Mouse (Mus musculus): ENCODE measurements around the gene Nrxn3. TPM values are rescaled to one million over a fixed set of nuclear protein-coding genes. Genes with fewer than 3 reads are reported as not detected.

The Nrxn3 gene
- total RNA-seq, 2 experiments from 2014 or later: 0.60 to 0.67 TPM

- intact Hi-C loops (cut with DNase I): no loop called here
- DNase-seq: no peak
Observed at GRCm38 (mm10) chr12:90159911-90160310, 1437.2 kb downstream of the Nrxn3 start.

GRCm38 (mm10) chr12:90166118-90166517, 1443.4 kb downstream of the Nrxn3 start:
- DNase-seq: no peak
- intact Hi-C loops (cut with DNase I): no loop called here

GRCm38 (mm10) chr12:90181566-90181965, 1458.9 kb downstream of the Nrxn3 start:
- DNase-seq: no peak
- intact Hi-C loops (cut with DNase I): no loop called here

GRCm38 (mm10) chr12:90183021-90183420, 1460.3 kb downstream of the Nrxn3 start:
- no peak for DNase-seq
- intact Hi-C loops (cut with DNase I): no loop called here

- intact Hi-C loops (cut with DNase I): no loop called here
- DNase-seq: no peak
Observed at GRCm38 (mm10) chr12:90196161-90196560, 1473.5 kb downstream of the Nrxn3 start.

GRCm38 (mm10) chr12:90197994-90198393, 1475.3 kb downstream of the Nrxn3 start:
- intact Hi-C loops (cut with DNase I): no loop called here
- DNase-seq: no peak

GRCm38 (mm10) chr12:90202501-90202900, 1479.8 kb downstream of the Nrxn3 start:
- DNase-seq: no peak
- intact Hi-C loops (cut with DNase I): no loop called here

GRCm38 (mm10) chr12:90211410-90211809, 1488.7 kb downstream of the Nrxn3 start:
- DNase-seq: no peak
- intact Hi-C loops (cut with DNase I): no loop called here

- intact Hi-C loops (cut with DNase I): no loop called here
- DNase-seq: no peak
Observed at GRCm38 (mm10) chr12:90217060-90217459, 1494.4 kb downstream of the Nrxn3 start.

GRCm38 (mm10) chr12:90229062-90229461, 1506.4 kb downstream of the Nrxn3 start:
- intact Hi-C loops (cut with DNase I): no loop called here
- DNase-seq: no peak

- no peak for DNase-seq
- intact Hi-C loops (cut with DNase I): no loop called here
Observed at GRCm38 (mm10) chr12:90236093-90236492, 1513.4 kb downstream of the Nrxn3 start.

GRCm38 (mm10) chr12:90260301-90260700, 1537.6 kb downstream of the Nrxn3 start:
- DNase-seq: no peak
- intact Hi-C loops (cut with DNase I): no loop called here

GRCm38 (mm10) chr12:90268111-90268510, 1545.4 kb downstream of the Nrxn3 start:
- intact Hi-C loops (cut with DNase I): no loop called here

GRCm38 (mm10) chr12:90270763-90271379, 1548.2 kb downstream of the Nrxn3 start:
- no peak for DNase-seq
- intact Hi-C loops (cut with DNase I): no loop called here

More at GRCm38 (mm10) chr12:90268111-90268510, 1545.4 kb downstream of the Nrxn3 start:
- no peak for DNase-seq

- DNase-seq: no peak
- intact Hi-C loops (cut with DNase I): no loop called here
Observed at GRCm38 (mm10) chr12:90274621-90275236, 1552.1 kb downstream of the Nrxn3 start.

- intact Hi-C loops (cut with DNase I): no loop called here
- DNase-seq: no peak
Observed at GRCm38 (mm10) chr12:90281236-90281635, 1558.6 kb downstream of the Nrxn3 start.

- DNase-seq: no peak
- intact Hi-C loops (cut with DNase I): no loop called here
Observed at GRCm38 (mm10) chr12:90283022-90283421, 1560.3 kb downstream of the Nrxn3 start.

GRCm38 (mm10) chr12:90302671-90303070, 1580.0 kb downstream of the Nrxn3 start:
- intact Hi-C loops (cut with DNase I): no loop called here
- no peak for DNase-seq

- intact Hi-C loops (cut with DNase I): no loop called here
- no peak for DNase-seq
Observed at GRCm38 (mm10) chr12:90331806-90332205, 1609.1 kb downstream of the Nrxn3 start.

- intact Hi-C loops (cut with DNase I): no loop called here
- DNase-seq: no peak
Observed at GRCm38 (mm10) chr12:90332459-90332858, 1609.8 kb downstream of the Nrxn3 start.

GRCm38 (mm10) chr12:90337496-90338228, 1615.0 kb downstream of the Nrxn3 start:
- intact Hi-C loops (cut with DNase I): no loop called here

GRCm38 (mm10) chr12:90338229-90338557, 1615.5 kb downstream of the Nrxn3 start:
- DNase-seq: no peak
- intact Hi-C loops (cut with DNase I): no loop called here

More at GRCm38 (mm10) chr12:90337496-90338228, 1615.0 kb downstream of the Nrxn3 start:
- no peak for DNase-seq

Data from heart, postnatal 10 days (tissue).